8 mouse cellular contexts compared by ENCODE assay signal in genomic region chr1:120120141-120120968, GRCm38 (mm10). TPM values are rescaled to one million over a fixed set of nuclear protein-coding genes. Genes with fewer than 3 reads are reported as not detected.
DNase-seq lines count a peak whose midpoint lies in the region; ATAC-seq lines count a peak whose summit lies in the region.

No protein-coding gene starts in this region.

- H3K27ac ChIP-seq in forebrain, embryonic 15.5 days (replicated peaks), result peak overlapping the region; percentile 93
- H3K27ac ChIP-seq in hindbrain, embryonic 12.5 days, result peak overlapping the region; percentile 83
- peak overlapping the region; percentile 87 for H3K27ac ChIP-seq in limb, embryonic 10.5 days

- intact Hi-C loops in left cerebral cortex, postnatal 36 days (cut with DNase I), result no loop called here
- intact Hi-C loops in left cerebral cortex, postnatal 14 days (cut with DNase I), result no loop called here

- ATAC-seq in forebrain, embryonic 15.5 days (replicated peaks), result peak; percentile 33
- ATAC-seq in hindbrain, embryonic 12.5 days (ENCODE audit: low FRiP score), result peak; percentile 59

- H3K27me3 ChIP-seq in forebrain, embryonic 15.5 days, result no peaks in the 10 kb centered on the region
- no peaks in the 10 kb centered on the region for H3K27me3 ChIP-seq in hindbrain, embryonic 12.5 days
- no peaks in the 10 kb centered on the region for H3K27me3 ChIP-seq in limb, embryonic 10.5 days (ENCODE audit: low read depth, poor library complexity, severe bottlenecking)

- H3K4me2 ChIP-seq in forebrain, embryonic 15.5 days (replicated peaks), result peak overlapping the region; percentile 72
- peak overlapping the region; percentile 82 for H3K4me2 ChIP-seq in hindbrain, embryonic 12.5 days (replicated peaks)

- H3K4me3 ChIP-seq in forebrain, embryonic 15.5 days, result peak overlapping the region; percentile 57
- peak overlapping the region; percentile 64 for H3K4me3 ChIP-seq in hindbrain, embryonic 12.5 days
- H3K4me3 ChIP-seq in limb, embryonic 10.5 days, result peak overlapping the region; percentile 69

- H3K9ac ChIP-seq in forebrain, embryonic 15.5 days (replicated peaks), result peak overlapping the region; percentile 63
- peak overlapping the region; percentile 74 for H3K9ac ChIP-seq in hindbrain, embryonic 12.5 days

- peak; percentile 17 to 29 for DNase-seq in left cerebral cortex, postnatal 36 days (ENCODE audit: low spot score in 2 of 2)
- no peak for DNase-seq in left cerebral cortex, postnatal 14 days (ENCODE audit: low spot score in 2 of 2)
- peak; percentile 55 to 63 for DNase-seq in cerebellum, adult 18-20 months
- peak; percentile 58 for DNase-seq in limb, embryonic 10.5 days (ENCODE audit: low spot score)
- DNase-seq in mesoderm, embryonic 11.5 days (ENCODE audit: low read depth, low spot score), result peak; percentile 52
- peak; percentile 32 for DNase-seq in urinary bladder, adult 2 months (ENCODE audit: low spot score)

- H3K9me3 ChIP-seq in forebrain, embryonic 15.5 days, result no peaks in the 10 kb centered on the region
- no peaks in the 10 kb centered on the region for H3K9me3 ChIP-seq in hindbrain, embryonic 12.5 days (replicated peaks)
- no peaks in the 10 kb centered on the region for H3K9me3 ChIP-seq in limb, embryonic 10.5 days (replicated peaks)

- peaks cover 58% of the 10 kb centered on the region for H3K4me1 ChIP-seq in forebrain, embryonic 15.5 days
- H3K4me1 ChIP-seq in hindbrain, embryonic 12.5 days, result peaks cover 27% of the 10 kb centered on the region
- H3K4me1 ChIP-seq in limb, embryonic 10.5 days, result peaks cover 31% of the 10 kb centered on the region

- no peaks in the 10 kb centered on the region for H3K36me3 ChIP-seq in forebrain, embryonic 15.5 days
- peaks cover 15% of the 10 kb centered on the region for H3K36me3 ChIP-seq in hindbrain, embryonic 12.5 days
- peaks cover 45% of the 10 kb centered on the region for H3K36me3 ChIP-seq in limb, embryonic 10.5 days

- 2% methylated on average over 24 of the region's 24 CpGs for WGBS in forebrain, embryonic 15.5 days
- WGBS in hindbrain, embryonic 12.5 days, result 5% methylated on average over 24 of the region's 24 CpGs
- WGBS in limb, embryonic 10.5 days, result 7% methylated on average over 24 of the region's 24 CpGs

RNA-seq across cellular contexts. Expression of gene Dbi, which starts 0.5 kb away (rescaled TPM):
- 100 to 1,000 TPM; 235 to 237 TPM for total RNA-seq in left cerebral cortex, postnatal 36 days (2021)
- 100 to 1,000 TPM; 281 to 285 TPM for total RNA-seq in left cerebral cortex, postnatal 14 days (2021)
- 1,549 and 1,577 TPM in 2 replicates for polyA plus RNA-seq in forebrain, embryonic 15.5 days (2015; fragmentation: Nextera tagmentation; extraction: Ambion mirVana)
- polyA plus RNA-seq in hindbrain, embryonic 12.5 days (2016; fragmentation: Nextera tagmentation; extraction: Ambion mirVana), result 582 and 680 TPM in 2 replicates
- polyA plus RNA-seq in limb, embryonic 10.5 days (2016; fragmentation: Nextera tagmentation; extraction: Ambion mirVana), result 670 and 699 TPM in 2 replicates
- 364 and 515 TPM in 2 replicates for polyA plus RNA-seq in urinary bladder, adult 2 months (2012; rRNA removed)

RNA-seq across cellular contexts. Expression of gene 3110009E18Rik, which starts 0.6 kb away (rescaled TPM):
- 1 to 10 TPM; 6.2 to 8.7 TPM for total RNA-seq in left cerebral cortex, postnatal 36 days (2021)
- 1 to 10 TPM; 4.8 to 8.8 TPM for total RNA-seq in left cerebral cortex, postnatal 14 days (2021)
- 25.5 and 26.0 TPM in 2 replicates for polyA plus RNA-seq in forebrain, embryonic 15.5 days (2015; fragmentation: Nextera tagmentation; extraction: Ambion mirVana)
- polyA plus RNA-seq in hindbrain, embryonic 12.5 days (2016; fragmentation: Nextera tagmentation; extraction: Ambion mirVana), result 17.0 and 22.6 TPM in 2 replicates
- 14.7 and 19.3 TPM in 2 replicates for polyA plus RNA-seq in limb, embryonic 10.5 days (2016; fragmentation: Nextera tagmentation; extraction: Ambion mirVana)
- polyA plus RNA-seq in urinary bladder, adult 2 months (2012; rRNA removed), result 8.1 and 9.5 TPM in 2 replicates

RNA-seq across cellular contexts. Expression of gene Tmem37, which starts 46.5 kb away (rescaled TPM):
- total RNA-seq in left cerebral cortex, postnatal 36 days (2021), result 1 to 10 TPM; 1.1 TPM
- 1 to 10 TPM; 1.7 to 1.8 TPM for total RNA-seq in left cerebral cortex, postnatal 14 days (2021)
- 4.5 and 5.8 TPM in 2 replicates for polyA plus RNA-seq in forebrain, embryonic 15.5 days (2015; fragmentation: Nextera tagmentation; extraction: Ambion mirVana)
- 7.5 and 8.7 TPM in 2 replicates for polyA plus RNA-seq in hindbrain, embryonic 12.5 days (2016; fragmentation: Nextera tagmentation; extraction: Ambion mirVana)
- 3.2 and 3.5 TPM in 2 replicates for polyA plus RNA-seq in limb, embryonic 10.5 days (2016; fragmentation: Nextera tagmentation; extraction: Ambion mirVana)
- 6.6 and 7.6 TPM in 2 replicates for polyA plus RNA-seq in urinary bladder, adult 2 months (2012; rRNA removed)

Comparison
In these comparisons a context has a peak if more than half of its experiments do, and no peak if none do; other contexts are left out.
1. DNase-seq: peak in left cerebral cortex, postnatal 36 days (2 of 2), cerebellum, adult 18-20 months (2 of 2), limb, embryonic 10.5 days (single experiment), mesoderm, embryonic 11.5 days (single experiment) and urinary bladder, adult 2 months (single experiment); none in left cerebral cortex, postnatal 14 days (0 of 2).
2. Peak in every context shown above with its lines, with median percentiles within 50 percentile points of each other: H3K27ac ChIP-seq and H3K4me3 ChIP-seq.